In genomic region chr8:81809414-81809813, GRCm38 (mm10) we compare ENCODE assay signal across 2 mouse cellular contexts.
A peak's percentile ranks its signal among the peaks of the same experiment; 100 is the strongest.
DNase-seq lines count a peak whose midpoint lies in the region; TF ChIP-seq lines count a peak whose summit lies in the region.
"Not testable (repeated sequence)": the region's sequence is repeated elsewhere in the genome, so short reads cannot be mapped to it uniquely, and the experiment has no call there.

No protein-coding gene starts in this region.

- not testable (repeated sequence) for H3K27ac ChIP-seq in MEL (ENCODE audit: control insufficient read depth, low read depth, low read length)

- H3K27me3 ChIP-seq in MEL (ENCODE audit: control insufficient read depth in 1 of 2, insufficient read depth in 2 of 2, low read length in 2 of 2): not testable (repeated sequence)

- peak; percentile 58 to 70; a peak in 3 of 4 replicates for TF ChIP-seq EP300 in MEL (IDR thresholded peaks at IDR 0.05; ENCODE audit: low read depth in 1 of 2, low read length in 2 of 2)

- peaks cover 0 to 15% of the 10 kb centered on the region in 2 experiments; a peak in 3 of 4 replicates for H3K36me3 ChIP-seq in MEL (ENCODE audit: control insufficient read depth in 1 of 2, insufficient read depth in 2 of 2, low read length in 2 of 2)

- not testable (repeated sequence) for H3K9ac ChIP-seq in MEL (ENCODE audit: control insufficient read depth, low read depth, low read length, poor library complexity, severe bottlenecking)

- not testable (repeated sequence) for TF ChIP-seq POLR2A in MEL (IDR thresholded peaks at IDR 0.05; ENCODE audit: control insufficient read depth in 1 of 2, insufficient read depth in 1 of 2, low read depth in 1 of 2, low read length in 2 of 2, poor library complexity in 1 of 2)

- not testable (repeated sequence) for H3K79me2 ChIP-seq in MEL (ENCODE audit: control insufficient read depth, insufficient read depth, low read length, poor library complexity)

- TF ChIP-seq CTCF in MEL (IDR thresholded peaks at IDR 0.05 in 2 of 3, conservative IDR thresholded peaks at IDR 0.05 in 1 of 3; ENCODE audit: control insufficient read depth in 1 of 3, insufficient read depth in 1 of 3, low read depth in 2 of 3, low read length in 3 of 3, poor library complexity in 1 of 3, severe bottlenecking in 1 of 3): not testable (repeated sequence)

- H3K9me3 ChIP-seq in MEL (replicated peaks; ENCODE audit: insufficient read depth, low read length): not testable (repeated sequence)

- DNase-seq in MEL (ENCODE audit: low read depth, low spot score) (peak; percentile 68), MEL-GATA-1-ER (ENCODE audit: extremely low read depth, low read depth) (peak; percentile 23)

- H3K4me1 ChIP-seq in MEL (ENCODE audit: control insufficient read depth in 1 of 2, insufficient read depth in 2 of 2, low read length in 2 of 2): peaks cover 7 to 10% of the 10 kb centered on the region in 2 experiments; a peak in 3 of 4 replicates

- TF ChIP-seq RAD21 in MEL (IDR thresholded peaks at IDR 0.05; ENCODE audit: low read depth, low read length): not testable (repeated sequence)

- H3K4me3 ChIP-seq in MEL (ENCODE audit: control insufficient read depth in 1 of 2, insufficient read depth in 1 of 2, low read depth in 2 of 2, low read length in 2 of 2): not testable (repeated sequence)

TF ChIP-seq in MEL, 35 proteins besides CTCF, POLR2A, EP300 and RAD21:
- TF ChIP-seq RCOR1 (IDR thresholded peaks at IDR 0.05; ENCODE audit: low read depth, low read length): peak; percentile 42; the same call in 1 of the 2 replicates
- peak; percentile 47; the same call in 1 of the 2 replicates for TF ChIP-seq ETS1 (IDR thresholded peaks at IDR 0.05; ENCODE audit: low read depth, low read length)
- peak; percentile 67; the same call in 1 of the 2 replicates for TF ChIP-seq GATA1 (IDR thresholded peaks at IDR 0.05; ENCODE audit: low read depth, low read length)
- TF ChIP-seq TCF12 (IDR thresholded peaks at IDR 0.05; ENCODE audit: low read depth, low read length): peak; percentile 56; the same call in 1 of the 2 replicates
